Mouse (Mus musculus): ENCODE data around the gene Sftpa1.

- TF ChIP-seq POLR2A (IDR thresholded peaks at IDR 0.05; ENCODE audit: low read depth, low read length) (no peak), CTCF (IDR thresholded peaks at IDR 0.05; ENCODE audit: borderline replicate concordance, insufficient read depth, low read length) (no peak)
These were observed 40.8 kb upstream of the Sftpa1 start for GRCm38 (mm10) chr14:41090777-41091176.

Data from embryonic fibroblast, embryonic 13.5 days (primary cell).